Mouse (Mus musculus): Measurements from ENCODE around the gene Nop2.
"Not testable (repeated sequence)": the region's sequence is repeated elsewhere in the genome, so short reads cannot be mapped to it uniquely, and the experiment has no call there.

Nop2 gene

GRCm38 (mm10) chr6:125153682-125154081, 22.0 kb downstream of the Nop2 start:
- in situ Hi-C loops (cut with MseI, MboI), result no loop called here

- in situ Hi-C loops (cut with MseI, MboI), result no loop called here
Measured at GRCm38 (mm10) chr6:125154550-125154949, 22.8 kb downstream of the Nop2 start.

- in situ Hi-C loops (cut with MseI, MboI), result no loop called here
Measured at GRCm38 (mm10) chr6:125155262-125155661, 23.6 kb downstream of the Nop2 start.

DNA sequence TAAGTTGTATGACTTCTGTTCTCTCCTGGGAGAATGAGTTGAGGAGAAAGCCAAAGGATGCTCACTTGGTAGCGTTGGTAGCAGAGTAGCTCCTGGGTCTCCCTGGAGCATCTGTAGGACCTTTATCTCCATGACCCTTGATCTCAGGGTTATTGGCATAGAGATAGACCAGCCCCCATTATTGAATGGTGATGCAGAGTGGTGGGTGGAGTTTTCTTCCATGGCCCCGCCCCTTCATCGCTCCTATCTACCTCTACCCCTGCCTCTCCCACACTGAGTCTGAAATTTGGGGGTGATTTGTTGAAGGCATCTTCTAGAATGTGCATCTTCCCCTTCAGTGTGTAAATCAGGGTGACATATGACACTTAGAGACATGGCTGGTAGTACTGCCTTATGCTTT, 24.8 kb downstream of the Nop2 start:
- in situ Hi-C loops (cut with MseI, MboI), result no loop called here

GRCm38 (mm10) chr6:125156903-125157614, 25.4 kb downstream of the Nop2 start:
- in situ Hi-C loops (cut with MseI, MboI), result no loop called here

DNA sequence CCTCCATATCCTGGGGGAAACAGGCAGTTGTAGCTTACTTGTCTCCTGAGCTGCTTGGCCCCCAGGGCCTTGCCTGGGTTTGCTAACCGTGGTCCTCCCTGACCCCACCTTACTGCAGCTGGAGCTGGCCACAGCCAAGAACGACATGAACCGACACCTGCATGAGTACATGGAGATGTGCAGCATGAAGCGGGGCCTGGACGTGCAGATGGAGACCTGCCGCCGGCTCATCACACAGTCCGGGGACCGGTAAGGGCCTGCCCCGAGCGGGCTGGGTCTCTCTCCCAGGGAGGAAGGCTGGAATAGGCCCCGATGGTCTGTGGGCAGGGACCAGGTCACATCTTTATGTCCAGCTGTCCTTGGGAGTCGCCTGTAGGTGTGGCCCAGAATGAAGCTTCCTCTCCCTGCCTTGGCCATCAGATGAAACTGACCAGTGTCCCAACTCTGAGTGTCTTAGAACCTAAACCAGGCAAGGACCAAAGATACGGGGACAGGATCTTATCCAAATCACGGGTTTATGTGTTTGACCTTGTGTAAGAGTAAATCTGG, 27.3 kb downstream of the Nop2 start:
- in situ Hi-C loops (cut with MseI, MboI), result no loop called here

DNA sequence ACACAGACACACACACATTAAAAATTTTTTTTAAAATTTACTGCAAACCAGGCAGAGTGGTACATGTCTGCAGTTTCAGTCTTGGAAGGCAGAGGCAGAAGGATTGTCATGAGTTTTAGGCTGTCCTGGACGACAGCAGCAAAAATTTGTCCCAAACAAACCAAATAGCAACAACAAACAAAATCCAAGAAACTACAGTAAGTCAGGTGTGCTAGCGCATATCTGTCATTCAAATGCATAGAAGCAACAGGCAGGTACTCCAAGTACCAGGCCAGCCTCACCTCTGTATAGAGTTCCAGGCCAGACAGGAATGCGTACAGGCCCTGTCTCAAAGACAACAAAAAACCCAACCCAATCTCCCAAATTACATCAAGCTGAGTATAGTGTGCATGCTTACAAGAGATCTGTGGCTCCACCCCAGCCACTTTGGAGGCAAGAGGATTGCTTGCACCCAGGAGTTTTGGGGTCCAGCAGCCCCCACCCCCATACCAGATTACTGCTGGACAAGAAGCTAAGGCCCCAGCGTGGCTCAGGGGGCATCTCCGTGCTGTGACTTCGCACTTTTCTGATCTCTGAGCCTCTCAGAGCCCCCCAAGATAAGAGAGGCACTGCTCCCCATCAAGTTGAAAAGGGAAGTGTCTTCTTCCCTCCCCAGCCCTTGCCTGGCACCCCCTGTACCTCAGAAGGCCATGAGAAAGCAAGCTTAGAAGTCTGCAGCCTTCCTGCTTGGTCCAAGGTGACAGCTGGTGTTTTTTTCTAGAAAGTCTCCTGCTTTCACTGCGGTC, 28.3 kb downstream of the Nop2 start:
- in situ Hi-C loops (cut with MseI, MboI), result no loop called here

DNA sequence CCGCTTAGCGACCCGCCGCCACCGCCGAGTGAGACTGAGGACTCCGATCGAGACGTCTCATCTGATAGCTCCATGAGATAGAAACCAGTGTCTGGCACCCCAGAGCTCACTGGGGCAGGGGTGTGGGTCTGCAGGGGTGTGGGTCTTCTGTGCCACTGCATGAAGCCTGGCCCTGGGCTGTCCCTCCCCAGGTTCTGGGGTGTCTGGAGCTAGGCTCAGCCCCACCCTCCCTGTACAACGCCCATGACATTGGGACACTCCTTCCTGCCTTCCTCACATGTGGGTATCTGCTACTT, 28.8 kb downstream of the Nop2 start:
- in situ Hi-C loops (cut with MseI, MboI), result no loop called here

- in situ Hi-C loops (cut with MseI, MboI), result no loop called here
Measured at GRCm38 (mm10) chr6:125160854-125161760, 29.4 kb downstream of the Nop2 start.

GRCm38 (mm10) chr6:125161971-125162370, 30.3 kb downstream of the Nop2 start:
- in situ Hi-C loops (cut with MseI, MboI), result not testable (repeated sequence)

GRCm38 (mm10) chr6:125162615-125163305, 31.1 kb downstream of the Nop2 start:
- in situ Hi-C loops (cut with MseI, MboI), result not testable (repeated sequence)

GRCm38 (mm10) chr6:125163801-125164657, 32.3 kb downstream of the Nop2 start:
- in situ Hi-C loops (cut with MseI, MboI), result no loop called here

DNA sequence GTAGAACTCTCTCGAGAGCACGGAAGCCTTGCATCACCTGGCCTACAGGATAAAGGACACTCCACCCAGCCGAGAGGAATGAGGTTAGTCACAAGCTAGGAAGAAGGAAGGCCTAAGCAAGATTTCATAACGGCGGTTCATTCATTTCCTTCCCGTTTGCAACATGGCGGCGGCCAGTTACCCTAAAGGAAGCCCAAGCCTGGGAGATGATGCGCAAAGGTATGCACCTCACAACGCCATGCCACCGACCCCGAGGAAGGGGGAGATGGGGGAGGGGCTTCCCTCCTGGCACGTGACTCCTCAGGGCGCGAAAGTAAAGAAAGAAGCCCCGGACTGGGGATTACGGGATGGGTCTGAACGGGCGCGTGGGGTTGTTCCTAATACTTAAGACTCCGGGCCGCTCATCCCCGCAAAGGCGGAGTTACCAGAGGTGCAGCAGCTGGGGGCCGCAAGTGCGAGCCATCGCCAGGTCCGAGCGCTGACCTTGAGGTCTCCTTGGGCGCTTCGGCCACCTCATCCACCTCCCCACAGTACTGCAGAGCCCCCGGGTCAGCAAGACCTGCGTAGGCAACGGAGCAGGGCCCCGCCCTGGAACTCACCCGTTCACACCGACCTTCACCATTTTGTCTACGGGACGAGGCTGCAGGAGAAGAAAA, 33.1 kb downstream of the Nop2 start:
- in situ Hi-C loops (cut with MseI, MboI), result no loop called here

- in situ Hi-C loops (cut with MseI, MboI), result no loop called here
Measured at GRCm38 (mm10) chr6:125165328-125165891, 33.7 kb downstream of the Nop2 start.

DNA sequence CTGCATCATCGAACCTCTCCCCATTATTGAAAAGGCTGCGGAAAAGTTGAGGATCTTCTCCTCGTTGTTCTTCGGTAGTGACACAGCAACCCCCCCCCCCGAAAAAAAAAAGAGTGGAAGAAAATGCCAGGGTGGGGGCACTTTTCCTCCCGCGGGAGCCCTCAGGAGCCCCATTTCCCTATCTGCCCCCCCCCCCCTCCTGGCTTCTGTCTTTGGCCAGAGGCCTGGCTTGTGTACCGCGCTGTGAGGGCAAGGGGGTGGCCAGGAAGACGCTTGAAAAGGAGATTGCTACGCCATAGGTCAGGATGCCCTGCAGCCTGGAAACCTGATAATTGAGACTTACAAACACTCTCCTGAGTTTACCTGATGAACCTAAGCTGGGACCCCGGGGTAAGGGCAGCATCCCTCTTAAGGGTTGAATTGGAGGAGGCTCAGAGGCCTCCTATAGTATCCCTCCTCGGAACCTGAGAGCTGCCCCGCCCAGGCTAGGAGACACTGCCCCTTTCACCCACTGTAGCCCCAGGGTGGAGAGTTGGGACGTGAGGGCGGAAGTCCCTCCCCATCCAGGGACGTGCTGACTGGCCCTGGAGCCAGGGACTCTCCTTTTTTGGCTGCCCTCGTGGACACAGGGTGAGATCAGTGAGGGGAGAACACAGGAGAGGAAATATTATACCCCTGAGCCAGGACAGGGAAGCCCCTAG, 34.5 kb downstream of the Nop2 start, which contains the start of gene Gapdh:
Gene Gapdh, minus strand, starts transcription at position 417 of the 701 bp plus-strand sequence.
- in situ Hi-C loops (cut with MseI, MboI), result no loop called here

DNA sequence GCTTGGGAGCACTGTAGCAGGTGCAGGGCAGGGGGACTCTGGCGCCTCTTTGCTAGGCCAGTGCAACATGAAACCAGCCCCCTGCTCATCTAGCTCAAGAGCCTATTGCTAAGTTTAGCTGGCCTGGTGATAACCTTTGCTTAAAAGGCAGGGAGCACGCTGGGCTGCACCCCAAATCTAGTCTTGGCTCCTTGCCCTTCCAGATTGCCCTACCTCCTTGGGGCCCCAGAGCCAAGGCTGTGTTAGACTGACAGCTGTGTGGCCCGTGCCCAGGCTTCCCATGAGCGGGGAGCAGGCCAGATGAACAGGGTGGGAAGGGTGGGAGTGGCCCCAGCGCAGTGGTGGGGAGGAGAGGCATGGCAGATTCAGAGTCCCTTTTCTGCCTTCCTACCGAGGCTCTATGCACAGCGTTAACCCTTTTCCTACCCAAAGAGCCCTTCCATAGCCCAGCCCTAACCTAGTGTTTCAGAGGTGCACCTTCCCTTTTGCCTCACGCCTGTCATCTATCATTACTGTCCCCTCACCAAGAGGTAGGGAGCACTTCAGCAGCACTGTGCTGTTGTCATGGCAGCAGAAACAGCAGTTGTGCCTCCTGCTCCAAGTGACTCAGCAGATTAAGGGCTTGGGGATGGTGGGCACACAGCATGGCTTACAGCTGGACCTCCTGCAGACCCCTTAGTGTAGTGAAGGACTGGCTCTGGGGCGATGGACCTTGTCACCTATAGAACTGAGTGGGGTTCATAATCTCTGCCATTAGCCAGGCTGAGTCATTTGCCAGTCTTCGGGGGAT, 35.3 kb downstream of the Nop2 start:
- in situ Hi-C loops (cut with MseI, MboI), result no loop called here

- in situ Hi-C loops (cut with MseI, MboI), result no loop called here
Measured at GRCm38 (mm10) chr6:125168086-125168485, 36.4 kb downstream of the Nop2 start.

GRCm38 (mm10) chr6:125170194-125170593, 38.5 kb downstream of the Nop2 start:
- in situ Hi-C loops (cut with MseI, MboI), result no loop called here

Measured in mouse trophoblast stem cell (cell line).